Mouse (Mus musculus): ENCODE results near the gene Mcm2. TPM values are rescaled to one million over a fixed set of nuclear protein-coding genes. Genes with fewer than 3 reads are reported as not detected.

Mcm2 gene
- total and polyA plus RNA-seq, 2 experiments from 2014 or later: 14.1 to 19.3 TPM

GRCm38 (mm10) chr6:88914799-88915198, 16.2 kb upstream of the Mcm2 start:
- H3K36me3 ChIP-seq (ENCODE audit: insufficient read depth): peaks cover 8% of the 10 kb centered on the region; the same call in 1 of the 2 replicates
- no peak overlapping the region for H3K27ac ChIP-seq (ENCODE audit: low read depth, low read length)
- ATAC-seq: no peak

GRCm38 (mm10) chr6:88913440-88913839, 14.9 kb upstream of the Mcm2 start:
- DNase-seq: peak; percentile 49
- Histone ChIP-seq H3K4me2 (ENCODE audit: low read depth) (no peak overlapping the region), H3K27me3 (ENCODE audit: insufficient read depth, low read length) (no peaks in the 10 kb centered on the region), H3K36me3 (ENCODE audit: insufficient read depth) (peaks cover 8% of the 10 kb centered on the region; the same call in 1 of the 2 replicates), H3K4me1 (ENCODE audit: insufficient read depth) (no peaks in the 10 kb centered on the region), H3K27ac (ENCODE audit: low read depth, low read length) (no peak overlapping the region), H3K9me3 (ENCODE audit: low read length) (no peaks in the 10 kb centered on the region), H3K9ac (no peak overlapping the region), H3K4me3 (ENCODE audit: low read depth, low read length) (no peak overlapping the region)
- peak; percentile 62 for ATAC-seq
- no peak for TF ChIP-seq CTCF (IDR thresholded peaks at IDR 0.05; ENCODE audit: low read depth)

More at GRCm38 (mm10) chr6:88914799-88915198, 16.2 kb upstream of the Mcm2 start:
- Histone ChIP-seq H3K4me3 (ENCODE audit: low read depth, low read length) (no peak overlapping the region), H3K9me3 (ENCODE audit: low read length) (no peaks in the 10 kb centered on the region), H3K27me3 (ENCODE audit: insufficient read depth, low read length) (no peaks in the 10 kb centered on the region), H3K4me2 (ENCODE audit: low read depth) (no peak overlapping the region), H3K4me1 (ENCODE audit: insufficient read depth) (no peaks in the 10 kb centered on the region), H3K9ac (no peak overlapping the region)
- no peak for TF ChIP-seq CTCF (IDR thresholded peaks at IDR 0.05; ENCODE audit: low read depth)
- whole genome bisulfite sequencing: 83% methylated on average over 5 of the region's 5 CpGs
- no peak for DNase-seq

GRCm38 (mm10) chr6:88913022-88913421, 14.4 kb upstream of the Mcm2 start:
- Histone ChIP-seq H3K4me3 (ENCODE audit: low read depth, low read length) (no peak overlapping the region), H3K4me2 (ENCODE audit: low read depth) (no peak overlapping the region), H3K9ac (no peak overlapping the region), H3K27me3 (ENCODE audit: insufficient read depth, low read length) (no peaks in the 10 kb centered on the region), H3K4me1 (ENCODE audit: insufficient read depth) (no peaks in the 10 kb centered on the region), H3K9me3 (ENCODE audit: low read length) (no peaks in the 10 kb centered on the region), H3K36me3 (ENCODE audit: insufficient read depth) (peaks cover 8% of the 10 kb centered on the region; the same call in 1 of the 2 replicates), H3K27ac (ENCODE audit: low read depth, low read length) (no peak overlapping the region)
- 80% methylated on average over 4 of the region's 4 CpGs for WGBS
- DNase-seq: no peak
- no peak for ATAC-seq
- no peak for TF ChIP-seq CTCF (IDR thresholded peaks at IDR 0.05; ENCODE audit: low read depth)

GRCm38 (mm10) chr6:88909151-88909550, 10.6 kb upstream of the Mcm2 start:
- DNase-seq: no peak
- no peak overlapping the region for H3K4me2 ChIP-seq (ENCODE audit: low read depth)
- no peak overlapping the region for H3K9ac ChIP-seq
- H3K27ac ChIP-seq (ENCODE audit: low read depth, low read length): no peak overlapping the region
- peaks cover 12% of the 10 kb centered on the region; the same call in 1 of the 2 replicates for H3K36me3 ChIP-seq (ENCODE audit: insufficient read depth)
- no peaks in the 10 kb centered on the region for H3K4me1 ChIP-seq (ENCODE audit: insufficient read depth)
- H3K4me3 ChIP-seq (ENCODE audit: low read depth, low read length): no peak overlapping the region
- no peak for ATAC-seq
- TF ChIP-seq CTCF (IDR thresholded peaks at IDR 0.05; ENCODE audit: low read depth): no peak
- H3K27me3 ChIP-seq (ENCODE audit: insufficient read depth, low read length): no peaks in the 10 kb centered on the region
- H3K9me3 ChIP-seq (ENCODE audit: low read length): no peaks in the 10 kb centered on the region
- WGBS: 86% methylated on average over 6 of the region's 6 CpGs

GRCm38 (mm10) chr6:88906369-88907108, 8.0 kb upstream of the Mcm2 start:
- peaks cover 12% of the 10 kb centered on the region; the same call in 1 of the 2 replicates for H3K4me1 ChIP-seq (ENCODE audit: insufficient read depth)
- H3K9me3 ChIP-seq (ENCODE audit: low read length): no peaks in the 10 kb centered on the region
- ATAC-seq: peak; percentile 49
- TF ChIP-seq CTCF (IDR thresholded peaks at IDR 0.05; ENCODE audit: low read depth): peak; percentile 87
- H3K27ac ChIP-seq (ENCODE audit: low read depth, low read length): no peak overlapping the region
- H3K27me3 ChIP-seq (ENCODE audit: insufficient read depth, low read length): no peaks in the 10 kb centered on the region
- H3K9ac ChIP-seq: no peak overlapping the region
- DNase-seq: peak; percentile 80
- H3K4me3 ChIP-seq (ENCODE audit: low read depth, low read length): no peak overlapping the region
- H3K36me3 ChIP-seq (ENCODE audit: insufficient read depth): peaks cover 12% of the 10 kb centered on the region; the same call in 1 of the 2 replicates
- 20% methylated on average over 16 of the region's 16 CpGs for WGBS
- H3K4me2 ChIP-seq (ENCODE audit: low read depth): peak overlapping the region; percentile 25

- Histone ChIP-seq H3K9ac (no peak overlapping the region), H3K4me3 (ENCODE audit: low read depth, low read length) (no peak overlapping the region), H3K27me3 (ENCODE audit: insufficient read depth, low read length) (no peaks in the 10 kb centered on the region), H3K9me3 (ENCODE audit: low read length) (no peaks in the 10 kb centered on the region), H3K4me2 (ENCODE audit: low read depth) (no peak overlapping the region), H3K27ac (ENCODE audit: low read depth, low read length) (no peak overlapping the region), H3K4me1 (ENCODE audit: insufficient read depth) (peaks cover 12% of the 10 kb centered on the region; the same call in 1 of the 2 replicates), H3K36me3 (ENCODE audit: insufficient read depth) (peaks cover 4% of the 10 kb centered on the region; the same call in 1 of the 2 replicates)
- ATAC-seq (no peak), DNase-seq (no peak)
- no peak for TF ChIP-seq CTCF (IDR thresholded peaks at IDR 0.05; ENCODE audit: low read depth)
- WGBS: 76% methylated on average over 7 of the region's 7 CpGs
Observed at GRCm38 (mm10) chr6:88905042-88905441, 6.5 kb upstream of the Mcm2 start.

GRCm38 (mm10) chr6:88904456-88904974, 5.9 kb upstream of the Mcm2 start:
- ATAC-seq: no peak
- peaks cover 4% of the 10 kb centered on the region; the same call in 1 of the 2 replicates for H3K36me3 ChIP-seq (ENCODE audit: insufficient read depth)
- no peak overlapping the region for H3K27ac ChIP-seq (ENCODE audit: low read depth, low read length)
- no peak overlapping the region for H3K4me3 ChIP-seq (ENCODE audit: low read depth, low read length)
- H3K4me2 ChIP-seq (ENCODE audit: low read depth): no peak overlapping the region
- H3K27me3 ChIP-seq (ENCODE audit: insufficient read depth, low read length): no peaks in the 10 kb centered on the region
- H3K9me3 ChIP-seq (ENCODE audit: low read length): no peaks in the 10 kb centered on the region
- no peak for DNase-seq
- H3K9ac ChIP-seq: no peak overlapping the region
- no peak for TF ChIP-seq CTCF (IDR thresholded peaks at IDR 0.05; ENCODE audit: low read depth)
- peaks cover 12% of the 10 kb centered on the region; the same call in 1 of the 2 replicates for H3K4me1 ChIP-seq (ENCODE audit: insufficient read depth)
- WGBS: 86% methylated on average over 4 of the region's 4 CpGs
